19 mouse cellular contexts compared by ENCODE assay signal in the genomic region with DNA sequence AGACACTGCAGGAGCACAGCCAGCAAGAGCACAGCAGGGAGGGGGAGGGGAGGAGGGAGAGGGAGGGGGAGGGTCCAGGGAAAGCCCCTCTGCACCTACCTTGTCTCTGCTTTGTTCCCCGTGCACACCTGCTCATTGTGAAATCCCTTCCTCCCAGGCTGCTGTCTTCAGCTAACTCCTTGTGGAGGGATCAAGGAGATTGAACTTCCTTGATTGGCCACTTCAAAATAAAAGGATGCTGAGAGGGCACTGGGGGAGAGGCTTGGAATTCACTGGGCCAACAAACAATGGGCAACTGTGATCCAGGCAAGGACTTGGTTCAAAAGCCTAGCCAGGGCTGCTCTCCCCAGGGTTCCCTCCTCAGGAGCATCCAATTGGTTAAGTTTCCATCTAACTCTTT. TPM values are rescaled to one million over a fixed set of nuclear protein-coding genes. Genes with fewer than 3 reads are reported as not detected.
"Had no signal": no experiment of that assay in that cellular context is flagged by ENCODE, and none has a peak within 500 bp of the region (broad histone marks: within the 10 kb centered on the region; RNA-seq: fewer than 3 reads in every experiment).

No protein-coding gene starts in this region.

- H3K4me2 ChIP-seq: liver, embryonic 11.5 days; liver, embryonic 15.5 days; midbrain, embryonic 11.5 days; midbrain, embryonic 15.5 days; neural tube, embryonic 12.5 days had no signal

- H3K4me3 ChIP-seq: layer of hippocampus, adult 2 months; liver, embryonic 15.5 days; midbrain, embryonic 15.5 days; neural tube, embryonic 12.5 days had no signal

- H3K9me3 ChIP-seq: liver, embryonic 15.5 days; midbrain, embryonic 15.5 days; neural tube, embryonic 12.5 days had no signal

- DNase-seq: kidney, adult 11 months; kidney, adult 9 months; kidney, postnatal 10 days; kidney, postnatal 4 days; left cerebral cortex, postnatal 4 days; retina, postnatal 1 day; right cerebral cortex, postnatal 4 days; spleen, adult 18-20 months; thymus, postnatal 36 days had no signal

- H3K27ac ChIP-seq: layer of hippocampus, adult 2 months; liver, embryonic 15.5 days; midbrain, embryonic 15.5 days; neural tube, embryonic 12.5 days had no signal

- H3K9ac ChIP-seq: liver, embryonic 15.5 days; midbrain, embryonic 15.5 days; neural tube, embryonic 12.5 days had no signal

- H3K36me3 ChIP-seq: liver, embryonic 15.5 days; midbrain, embryonic 15.5 days; neural tube, embryonic 12.5 days had no signal

- ATAC-seq: midbrain, embryonic 15.5 days had no signal

- H3K27me3 ChIP-seq: liver, embryonic 15.5 days; midbrain, embryonic 15.5 days; neural tube, embryonic 12.5 days had no signal

RNA-seq across cellular contexts. Expression of gene Sema4c, which starts 35.0 kb away (rescaled TPM):
- total RNA-seq: neutrophil, adult 5-6 weeks had no signal

RNA-seq across cellular contexts. Expression of gene Gm42417, which starts 53.9 kb away (rescaled TPM):
- total RNA-seq: layer of hippocampus, adult 2 months; left cerebral cortex, postnatal 4 days; megakaryocyte, adult 5-6 weeks; monocyte, adult 5-6 weeks; neutrophil, adult 5-6 weeks had no signal
- polyA plus RNA-seq: liver, embryonic 11.5 days; liver, embryonic 15.5 days; midbrain, embryonic 11.5 days; neural tube, embryonic 12.5 days; stomach, embryonic 14.5 days had no signal
